Mouse (Mus musculus) liver, embryonic 14.5 days (tissue): ENCODE results near the gene Sh2d1a. TPM values are rescaled to one million over a fixed set of nuclear protein-coding genes. Genes with fewer than 3 reads are reported as not detected.

Source experiments
- ATAC-seq: fragments of 200-750 bp; cut with Nextera tagmentation; 2 replicates; pipeline ENCODE4 v1.8.0; 2017; ENCODE audit warnings: moderate number of reproducible peaks, mild to moderate bottlenecking, moderate library complexity; ENCODE audit not compliant: insufficient read depth
- DNase-seq, 3 experiments: peaks; one replicate each; pipeline ENCODE4 v3.0.0-alpha.2; 2012 to 2013; ENCODE audit warnings: low read depth in 3 of 3, low spot score in 3 of 3
- H3K27ac ChIP-seq: fragments of 300-500 bp; sonication (generic); 2 replicates; pipeline ENCODE4 v1.5.1; 2014; ENCODE audit warnings: moderate library complexity, mild to moderate bottlenecking, control low read depth, inconsistent platforms
- H3K27me3 ChIP-seq: fragments of 300-500 bp; sonication (generic); 2 replicates; pipeline ENCODE4 v1.6.1; 2014; ENCODE audit warnings: mild to moderate bottlenecking, low read length, moderate library complexity; ENCODE audit not compliant: control insufficient read depth, insufficient read depth
- H3K36me3 ChIP-seq: fragments of 300-500 bp; sonication (generic); replicated peaks from 2 replicates; pipeline ENCODE4 v1.6.1; 2014; ENCODE audit warnings: low read depth; ENCODE audit not compliant: control insufficient read depth, insufficient read depth
- H3K4me1 ChIP-seq, 2 experiments: fragments of 200-500 bp in 1 of 2; fragments of 300-500 bp in 1 of 2; sonication (generic) in 1 of 2; replicated peaks; 2 replicates each; pipeline ENCODE4 v1.6.1; 2012 to 2014; ENCODE audit warnings: antibody characterized with exemption in 1 of 2, inconsistent platforms in 1 of 2, low read length in 1 of 2; ENCODE audit not compliant: control insufficient read depth in 2 of 2, insufficient read depth in 2 of 2
- H3K4me2 ChIP-seq: fragments of 300-500 bp; sonication (generic); 2 replicates; pipeline ENCODE4 v1.6.1; 2014; ENCODE audit warnings: low read depth, mild to moderate bottlenecking, control low read depth, moderate library complexity
- H3K4me3 ChIP-seq, 2 experiments: fragments of 200-500 bp in 1 of 2; fragments of 300-500 bp in 1 of 2; sonication (generic) in 1 of 2; 2 replicates each; pipeline ENCODE4 v1.5.1; 2012 to 2014; ENCODE audit warnings: low read depth in 2 of 2, low read length in 2 of 2, mild to moderate bottlenecking in 2 of 2, control low read depth in 1 of 2, inconsistent platforms in 1 of 2, moderate library complexity in 1 of 2; ENCODE audit not compliant: insufficient read depth in 1 of 2
- H3K9ac ChIP-seq: fragments of 300-500 bp; sonication (generic); replicated peaks from 2 replicates; pipeline ENCODE4 v1.6.1; 2014; ENCODE audit warnings: mild to moderate bottlenecking, control low read depth, moderate library complexity
- H3K9me3 ChIP-seq: fragments of 300-500 bp; sonication (generic); 2 replicates; pipeline ENCODE4 v1.6.1; 2016; ENCODE audit warnings: low read length, mixed read lengths; ENCODE audit not compliant: control insufficient read depth
- CTCF ChIP-seq: IDR thresholded peaks from 2 replicates; pipeline ENCODE4 v1.5.1; 2016; ENCODE audit warnings: antibody characterized with exemption, low read depth, control low read depth
- EP300 ChIP-seq: IDR thresholded peaks from 2 replicates; pipeline ENCODE4 v1.6.1; 2016; ENCODE audit warnings: antibody characterized with exemption, low read depth
- WGBS: fragments of 180-500 bp; shearing (Covaris S2); extraction: QIAGEN DNeasy Blood & Tissue Kit; methylation state at CpG from one replicate; pipeline ENCODE4 v1.1.7; 2014; ENCODE audit not compliant: insufficient replicate concordance; 5-methylcytosine and 5-hydroxymethylcytosine counted together
- polyA plus RNA-seq, 2 experiments: library from polyadenylated mRNA; depleted of rRNA in 1 of 2; stranded (reverse) in 1 of 2; unstranded in 1 of 2; fragments of >200 nt; fragmentation: Nextera tagmentation in 1 of 2; extraction: Ambion mirVana in 1 of 2; gene quantifications; 2 replicates each; pipeline versions ENCODE4 v1.2.1 to v1.2.3; 2012 to 2014

Sh2d1a gene
- polyA plus RNA-seq, 2 experiments = not detected

GRCm38 (mm10) chrX:42540030-42540755 is 37.9 kb downstream of the Sh2d1a start:
- DNase-seq (no peak), ATAC-seq (no peak)
- peak overlapping the region; percentile 9; the same call in 1 of the 2 replicates for H3K9ac ChIP-seq
- peak overlapping the region in 1 of 2 experiments; percentile 19; a peak in 1 of 4 replicates for H3K4me3 ChIP-seq
- peak overlapping the region; percentile 37 for H3K4me2 ChIP-seq
- no peak for TF ChIP-seq CTCF
- TF ChIP-seq EP300 = no peak
- no peak overlapping the region for H3K27ac ChIP-seq
- H3K4me1 ChIP-seq = no peaks in the 10 kb centered on the region
- no peaks in the 10 kb centered on the region for H3K36me3 ChIP-seq
- 34% methylated on average over 3 of the region's 3 CpGs for WGBS
- H3K9me3 ChIP-seq = no peaks in the 10 kb centered on the region
- H3K27me3 ChIP-seq = no peaks in the 10 kb centered on the region

- no peaks in the 10 kb centered on the region for H3K4me1 ChIP-seq
- peak overlapping the region; percentile 37 for H3K4me2 ChIP-seq
- H3K36me3 ChIP-seq = no peaks in the 10 kb centered on the region
- H3K9me3 ChIP-seq = no peaks in the 10 kb centered on the region
- DNase-seq (peak; percentile 19 to 24 (median 22)), ATAC-seq (no peak)
- TF ChIP-seq EP300 (no peak), CTCF (peak; percentile 62)
- no peaks in the 10 kb centered on the region for H3K27me3 ChIP-seq
- no peak overlapping the region for H3K9ac ChIP-seq
- no peak overlapping the region for H3K27ac ChIP-seq
- WGBS = 26% methylated on average over 5 of the region's 5 CpGs
- H3K4me3 ChIP-seq = peak overlapping the region in 1 of 2 experiments; percentile 19; a peak in 1 of 4 replicates
Measured at GRCm38 (mm10) chrX:42540756-42541053, 38.5 kb downstream of the Sh2d1a start.

- no peak for ATAC-seq
- Histone ChIP-seq H3K4me3 (no peak overlapping the region), H3K9me3 (no peaks in the 10 kb centered on the region), H3K4me1 (no peaks in the 10 kb centered on the region), H3K27me3 (no peaks in the 10 kb centered on the region), H3K36me3 (no peaks in the 10 kb centered on the region), H3K9ac (no peak overlapping the region), H3K27ac (no peak overlapping the region), H3K4me2 (no peak overlapping the region)
- TF ChIP-seq CTCF = no peak
- no peak for TF ChIP-seq EP300
- DNase-seq = no peak
- 70% methylated on average over 1 of the region's 1 CpGs for WGBS
Measured at GRCm38 (mm10) chrX:42545076-42545475, 42.8 kb downstream of the Sh2d1a start.

GRCm38 (mm10) chrX:42548513-42548912 is 46.3 kb downstream of the Sh2d1a start:
- no peak overlapping the region for H3K27ac ChIP-seq
- no peak overlapping the region for H3K4me3 ChIP-seq
- no peaks in the 10 kb centered on the region for H3K36me3 ChIP-seq
- 57% methylated on average over 4 of the region's 4 CpGs for WGBS
- DNase-seq = no peak
- H3K4me2 ChIP-seq = no peak overlapping the region
- no peaks in the 10 kb centered on the region for H3K4me1 ChIP-seq
- no peak for TF ChIP-seq EP300
- no peak for TF ChIP-seq CTCF
- no peaks in the 10 kb centered on the region for H3K27me3 ChIP-seq
- H3K9ac ChIP-seq = no peak overlapping the region
- H3K9me3 ChIP-seq = no peaks in the 10 kb centered on the region
- no peak for ATAC-seq

GRCm38 (mm10) chrX:42557284-42557683 is 55.0 kb downstream of the Sh2d1a start:
- Histone ChIP-seq H3K9me3 (no peaks in the 10 kb centered on the region), H3K4me3 (no peak overlapping the region), H3K4me2 (no peak overlapping the region), H3K27ac (no peak overlapping the region), H3K9ac (no peak overlapping the region), H3K4me1 (no peaks in the 10 kb centered on the region), H3K36me3 (no peaks in the 10 kb centered on the region), H3K27me3 (no peaks in the 10 kb centered on the region)
- ATAC-seq = no peak
- TF ChIP-seq EP300 = no peak
- TF ChIP-seq CTCF = peak; percentile 56
- no peak for DNase-seq
- 21% methylated on average over 7 of the region's 7 CpGs for WGBS
